Mouse (Mus musculus) monocyte, adult 5-6 weeks (primary cell): ENCODE measurements at regions not wholly inside any gene's neighbourhood (a gene's known extent, or its start where the extent isn't known, plus 50 kb on each side); places are given as distances from the start of the nearest gene placed in this dataset.

Experiments
- ATAC-seq: fragments of 153-309, 156-312 bp; replicated peaks from 2 replicates; pipeline ENCODE4 v1.8.0; 2017; ENCODE audit warnings: mild to moderate bottlenecking; ENCODE audit not compliant: low TSS enrichment, insufficient number of reproducible peaks, severe bottlenecking, poor library complexity, low FRiP score

DNA sequence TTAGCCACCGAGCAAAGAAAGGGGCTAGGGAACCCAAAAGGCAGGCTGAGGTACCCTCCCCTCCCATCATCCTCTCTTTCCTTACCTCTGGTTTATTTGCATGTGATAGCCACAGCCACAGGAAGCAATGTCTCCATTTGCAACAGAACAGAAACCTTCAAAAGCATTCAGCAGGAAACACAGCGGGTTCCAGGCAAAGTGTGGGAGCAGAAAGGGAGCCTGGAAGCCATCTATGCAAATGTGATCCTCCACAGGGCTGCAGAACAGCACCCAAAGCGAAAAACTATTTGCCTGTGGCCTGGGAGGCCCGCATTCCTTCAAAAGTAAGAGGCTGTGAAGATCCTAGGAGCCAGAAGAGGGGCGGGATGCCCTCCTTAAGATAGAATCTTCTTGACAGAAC is 177.6 kb downstream of the Sox9 start:
- ATAC-seq: no peak

DNA sequence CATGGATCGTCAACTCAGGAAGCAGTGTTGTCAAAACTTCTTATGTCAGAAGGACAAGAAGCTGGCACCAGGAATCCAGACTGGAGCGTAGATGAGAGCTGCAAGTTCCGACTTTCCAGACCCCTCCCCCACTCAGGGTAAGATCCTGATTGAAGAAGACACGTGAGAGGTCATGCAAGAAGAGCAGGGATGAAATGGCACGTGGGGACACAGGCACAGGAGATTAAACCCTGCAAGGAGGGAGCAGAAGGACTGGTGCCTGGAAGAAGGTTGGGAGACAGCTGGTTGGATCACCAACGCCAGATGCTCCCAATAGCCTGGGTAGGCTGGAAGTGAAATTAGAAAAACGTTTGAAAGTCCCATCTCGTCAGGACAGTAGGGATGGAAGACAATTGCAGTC is 191.3 kb downstream of the Sox9 start:
- ATAC-seq: no peak

GRCm38 (mm10) chr11:112974893-112975292 is 192.9 kb downstream of the Sox9 start:
- ATAC-seq: no peak

- ATAC-seq: no peak
Measured at GRCm38 (mm10) chr11:112976914-112977785, 195.1 kb downstream of the Sox9 start.

DNA sequence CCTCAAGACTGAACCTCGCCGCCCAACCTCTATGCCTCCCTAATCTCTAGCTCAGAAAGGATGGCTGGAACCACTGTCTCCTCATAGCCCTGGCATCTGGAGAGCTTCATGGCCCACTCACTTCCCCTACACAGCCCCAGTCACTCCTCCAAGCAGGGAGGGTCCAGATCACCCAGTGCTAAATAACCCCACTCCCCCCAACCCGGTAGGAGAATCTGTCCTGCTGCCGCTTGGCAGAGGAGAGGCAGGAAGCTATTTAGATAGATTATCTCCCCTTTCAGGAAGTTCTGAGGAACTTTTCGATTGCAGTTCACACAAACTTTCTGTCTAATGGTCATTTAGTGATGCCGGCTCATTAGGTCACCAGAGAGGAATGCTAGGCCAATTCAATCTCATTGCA is 196.9 kb downstream of the Sox9 start:
- ATAC-seq: no peak

DNA sequence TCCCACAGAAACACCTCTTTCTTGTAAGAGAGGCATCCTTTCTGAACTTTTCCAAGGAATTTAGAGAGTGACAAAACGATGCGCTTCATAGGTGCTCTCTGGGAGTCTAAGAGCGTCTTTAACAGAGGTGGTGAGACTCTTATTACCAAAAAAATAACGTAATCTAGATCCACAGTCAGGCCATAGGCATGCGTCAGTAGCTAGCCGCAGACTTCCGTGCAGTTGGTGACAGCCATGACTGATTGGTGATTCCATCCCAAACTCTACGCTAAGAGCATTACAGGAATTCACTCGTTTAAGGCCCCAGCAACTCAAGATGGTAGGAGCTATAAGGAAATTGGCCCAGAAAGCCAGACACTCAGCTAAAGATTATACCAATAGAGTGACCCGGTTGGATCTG is 197.4 kb downstream of the Sox9 start:
- no peak for ATAC-seq

DNA sequence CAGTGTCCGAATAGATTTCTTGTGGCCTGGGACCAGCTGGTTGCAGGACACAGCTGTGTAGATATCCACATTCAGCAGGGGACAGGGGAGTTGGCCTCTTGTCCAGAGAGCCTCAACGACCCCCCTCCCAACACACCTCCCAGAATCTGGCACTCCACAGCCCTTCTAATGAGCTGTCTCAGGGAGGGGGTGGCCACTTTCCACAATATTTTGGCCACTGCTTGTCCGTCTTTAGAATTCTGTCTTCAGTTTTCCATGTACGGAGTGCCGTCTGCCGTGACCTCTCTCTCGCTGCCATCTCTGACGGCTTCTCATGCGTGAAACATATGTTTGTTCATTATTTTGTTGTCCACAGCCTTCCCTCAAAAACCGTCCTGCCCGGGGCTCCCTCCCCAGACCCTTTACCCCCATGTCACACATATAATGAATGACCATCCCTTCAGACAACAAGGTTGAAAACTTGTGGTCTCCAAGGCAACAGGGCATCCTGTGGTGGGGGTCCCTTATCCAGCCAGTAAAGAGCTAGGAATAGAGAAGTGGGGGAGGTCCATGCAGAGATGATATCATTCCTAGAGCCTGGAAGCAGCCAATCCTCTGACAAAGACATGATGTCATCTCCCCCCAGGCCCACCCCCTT is 200.3 kb downstream of the Sox9 start:
- no peak for ATAC-seq

GRCm38 (mm10) chr11:112982802-112983591 is 201.0 kb downstream of the Sox9 start:
- ATAC-seq: no peak

DNA sequence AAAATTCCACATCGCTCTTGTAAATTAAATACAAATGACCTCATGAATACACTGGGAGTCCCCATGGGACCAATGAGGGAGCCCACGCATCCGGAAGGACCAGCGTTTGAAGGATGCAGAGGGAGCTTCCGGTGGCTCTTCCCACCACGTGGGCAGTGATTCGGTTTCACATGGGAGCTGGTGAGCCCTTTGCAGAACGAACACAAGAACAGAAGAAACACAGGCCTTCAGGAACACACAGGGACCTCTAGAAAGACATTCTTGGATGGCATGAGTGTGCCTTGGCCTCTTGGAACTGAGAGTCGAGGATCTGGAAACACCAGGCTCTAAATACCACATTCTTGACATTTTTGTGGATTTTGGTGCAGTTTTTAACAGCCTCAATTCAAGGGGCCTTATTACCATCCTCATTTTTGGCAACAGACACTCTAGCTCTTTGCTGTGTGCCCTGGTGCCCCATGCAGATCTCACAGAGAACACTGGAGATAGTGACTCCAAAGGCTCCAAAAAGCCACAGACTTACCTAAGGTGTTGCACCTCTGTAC is 204.1 kb downstream of the Sox9 start:
- ATAC-seq: no peak

GRCm38 (mm10) chr11:112987782-112988181 is 205.8 kb downstream of the Sox9 start:
- no peak for ATAC-seq

- no peak for ATAC-seq
Measured at GRCm38 (mm10) chr11:112988900-112989299, 206.9 kb downstream of the Sox9 start.

GRCm38 (mm10) chr11:112989981-112990512 is 208.0 kb downstream of the Sox9 start:
- no peak for ATAC-seq

DNA sequence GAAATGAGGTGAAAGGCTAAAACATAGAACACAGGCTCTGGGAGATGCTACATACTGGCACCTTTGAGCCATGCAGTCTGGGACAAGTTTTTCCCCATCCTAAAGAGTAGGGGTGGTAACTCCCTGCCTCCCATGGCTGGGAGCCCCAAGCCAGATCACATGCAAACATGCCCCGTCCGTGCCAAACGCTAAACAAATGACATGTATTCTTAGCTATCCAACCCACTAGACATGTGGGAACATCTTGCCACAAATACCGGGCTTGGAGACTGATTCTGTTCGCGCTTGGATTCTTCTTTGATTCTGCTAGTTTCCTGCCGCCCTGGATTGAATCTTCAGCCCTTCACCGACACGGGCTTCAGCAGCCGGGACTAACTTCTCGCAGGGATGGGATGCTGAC is 208.7 kb downstream of the Sox9 start:
- no peak for ATAC-seq

- no peak for ATAC-seq
Measured at GRCm38 (mm10) chr11:112991862-112992261, 209.8 kb downstream of the Sox9 start.

DNA sequence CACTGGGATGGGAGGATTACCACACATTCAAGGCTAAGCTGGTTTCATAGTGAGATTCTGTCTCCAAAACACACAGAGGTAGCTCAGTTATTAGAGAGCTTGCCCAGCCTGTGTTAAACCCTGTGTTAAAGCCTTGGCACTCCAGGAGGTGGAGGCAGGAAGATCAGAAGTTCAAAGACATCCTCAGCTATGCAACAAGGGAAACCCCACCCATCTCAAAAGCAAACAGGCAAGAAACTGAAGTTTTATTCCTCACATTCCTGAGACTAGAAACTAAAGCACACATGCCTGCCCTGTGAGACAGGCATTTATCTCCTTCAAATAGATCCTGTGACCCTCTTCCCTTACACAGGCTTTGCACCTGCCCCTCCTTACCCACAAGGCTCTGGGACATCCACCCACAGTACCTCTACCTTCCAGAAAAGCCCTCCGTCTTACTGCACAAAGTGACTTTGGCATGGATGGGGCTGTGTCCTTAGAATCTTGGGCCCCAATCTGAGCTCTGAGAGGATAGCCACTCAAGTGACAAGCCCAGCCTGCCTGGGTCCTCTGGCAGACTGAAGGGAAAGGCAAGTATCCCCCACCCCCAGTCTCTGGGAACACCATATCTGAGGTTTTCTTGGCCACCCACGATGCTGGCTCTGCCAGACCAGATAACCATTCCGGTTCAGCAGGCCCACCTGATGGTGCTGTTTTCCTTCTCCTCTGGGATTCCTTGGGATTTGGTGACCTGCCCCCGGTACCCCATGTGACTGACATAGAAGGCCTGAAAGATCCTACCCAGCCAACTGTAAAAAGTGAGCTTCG is 217.0 kb downstream of the Sox9 start:
- no peak for ATAC-seq

GRCm38 (mm10) chr11:113001071-113001470 is 219.0 kb downstream of the Sox9 start:
- no peak for ATAC-seq

GRCm38 (mm10) chr11:113005895-113006294 is 223.9 kb downstream of the Sox9 start:
- no peak for ATAC-seq

DNA sequence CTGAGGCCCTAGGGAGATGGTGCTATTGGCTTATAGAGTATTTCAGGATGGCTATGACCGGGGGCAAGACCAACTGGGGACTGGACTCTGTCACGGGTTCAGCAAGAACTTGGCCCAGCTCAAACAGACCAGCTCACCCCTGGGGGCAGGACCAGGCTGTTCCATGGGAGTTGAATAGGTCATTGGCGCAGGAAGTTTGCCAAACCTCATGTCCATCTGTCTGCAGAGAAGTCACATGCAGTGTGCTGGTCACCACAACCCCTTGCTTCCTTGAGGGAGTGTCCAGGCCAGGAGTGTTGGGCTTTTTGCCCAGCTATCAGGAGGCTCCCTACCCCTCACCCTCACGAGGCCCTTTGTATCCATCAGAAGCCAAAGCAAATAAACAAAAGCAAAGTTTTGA is 226.5 kb downstream of the Sox9 start:
- ATAC-seq: no peak
